Mouse (Mus musculus): Measurements from ENCODE around the gene Alox5. TPM values are rescaled to one million over a fixed set of nuclear protein-coding genes. Genes with fewer than 3 reads are reported as not detected.
A peak's percentile ranks its signal among the peaks of the same experiment; 100 is the strongest.

Gene Alox5
- total RNA-seq, 2 experiments from 2014 or later: 0.77 to 1.0 TPM

DNA sequence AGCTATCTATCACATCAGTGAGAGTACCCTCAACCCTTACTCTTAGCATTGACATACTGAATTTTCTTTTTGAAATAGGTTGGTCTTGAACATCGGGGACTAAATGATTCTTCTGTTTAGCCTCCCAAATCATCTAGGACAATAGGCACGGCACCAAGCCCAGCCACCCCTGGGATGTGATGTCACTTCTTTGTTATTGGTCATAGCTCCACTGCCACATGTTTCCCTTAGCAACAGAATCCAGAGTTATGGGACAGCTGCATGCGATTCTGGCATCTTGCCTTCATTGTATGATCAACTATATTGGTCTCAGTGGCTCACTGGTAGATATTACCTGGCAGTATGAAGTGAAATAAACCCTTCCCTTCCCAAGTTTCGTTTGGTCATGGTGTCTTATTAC lies 20.5 kb downstream of the Alox5 start:
- Histone ChIP-seq H3K4me3 (no peak overlapping the region), H3K27ac (no peak overlapping the region)
- TF ChIP-seq CTCF (conservative IDR thresholded peaks at IDR 0.05): no peak
- no peak for DNase-seq (ENCODE audit: low spot score in 2 of 2)

DNA sequence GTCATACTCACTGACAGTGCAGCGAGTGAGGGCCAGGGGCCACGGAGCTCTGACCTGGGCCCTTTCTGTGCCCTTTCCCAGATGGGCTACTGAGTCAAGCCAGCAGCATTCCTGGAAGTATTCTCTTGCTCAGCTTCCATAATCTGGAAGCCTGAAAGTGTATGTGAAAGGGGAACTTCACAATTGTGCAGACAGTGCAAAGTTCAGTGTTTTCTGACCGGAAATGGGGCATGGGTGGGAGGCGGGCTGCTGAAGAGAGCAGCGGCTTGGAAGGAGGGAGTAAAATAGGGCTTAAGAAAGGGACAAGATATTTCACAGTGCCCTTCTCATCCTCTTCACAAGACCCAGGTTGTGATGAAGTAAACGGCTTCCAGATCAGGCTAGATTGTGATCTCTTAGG lies 21.4 kb downstream of the Alox5 start:
- DNase-seq (ENCODE audit: low spot score in 2 of 2): no peak
- no peak overlapping the region for H3K4me3 ChIP-seq
- no peak overlapping the region for H3K27ac ChIP-seq
- TF ChIP-seq CTCF (conservative IDR thresholded peaks at IDR 0.05): no peak

DNA sequence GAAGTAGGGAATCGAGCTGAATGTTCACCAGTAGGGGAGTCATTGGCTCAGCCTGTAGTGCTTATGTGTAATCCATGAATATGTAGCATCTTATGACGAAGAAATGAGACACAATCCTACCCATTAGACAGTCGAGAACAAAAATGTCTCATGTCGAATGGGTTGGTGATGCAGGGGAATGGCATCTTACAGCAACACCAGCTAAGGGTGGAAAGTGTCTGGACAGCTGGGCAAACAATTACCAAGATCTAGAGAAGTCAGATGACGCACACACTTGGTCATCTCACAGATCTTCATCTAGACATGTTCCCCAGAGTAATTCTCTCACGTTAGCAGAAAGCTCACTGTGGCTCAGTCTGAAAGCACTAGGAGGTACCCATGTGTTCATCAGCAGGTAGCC lies 22.1 kb downstream of the Alox5 start:
- no peak for TF ChIP-seq CTCF (conservative IDR thresholded peaks at IDR 0.05)
- no peak for DNase-seq (ENCODE audit: low spot score in 2 of 2)
- Histone ChIP-seq H3K4me3 (no peak overlapping the region), H3K27ac (no peak overlapping the region)

DNA sequence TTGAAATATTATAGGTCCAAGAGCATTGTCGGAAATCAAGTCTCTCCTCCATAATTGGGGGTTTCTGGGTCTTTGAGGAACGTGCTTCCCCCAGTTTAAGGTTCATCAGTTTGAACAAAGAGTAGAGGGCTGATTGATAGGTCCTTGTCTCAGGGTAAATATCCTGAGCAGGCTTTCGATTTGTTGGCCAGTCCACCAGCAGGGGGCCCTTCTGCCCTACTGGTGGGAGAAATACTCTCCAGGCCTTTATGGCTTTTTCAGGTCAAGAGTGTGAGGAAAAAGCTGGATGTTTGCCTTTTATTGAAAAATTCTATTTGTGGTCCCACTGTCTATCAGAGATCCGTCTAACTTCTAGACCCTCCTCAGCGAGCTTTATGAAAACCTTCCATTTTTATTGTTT lies 32.7 kb downstream of the Alox5 start:
- Histone ChIP-seq H3K4me3 (no peak overlapping the region), H3K27ac (no peak overlapping the region)
- TF ChIP-seq CTCF (conservative IDR thresholded peaks at IDR 0.05): peak; percentile 64
- no peak for DNase-seq (ENCODE audit: low spot score in 2 of 2)

DNA sequence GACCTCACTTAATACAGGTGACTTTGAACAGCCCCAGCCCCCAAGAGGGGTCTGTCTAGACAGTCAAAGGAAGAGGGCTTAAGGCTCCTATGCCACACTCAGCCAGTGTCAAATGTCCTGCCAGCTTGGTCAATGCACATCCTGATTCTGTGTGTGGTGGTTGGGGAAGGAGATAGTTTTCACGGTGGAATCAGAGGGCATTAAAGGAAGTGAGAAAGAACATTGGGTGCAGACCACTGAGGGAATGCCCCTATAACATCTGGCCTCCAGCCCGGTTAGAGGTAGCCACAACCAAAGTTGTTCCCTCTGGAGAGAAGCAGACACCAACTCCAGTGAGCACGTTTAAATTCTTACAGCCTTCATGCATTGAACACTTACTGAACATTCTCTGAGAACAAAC lies 33.4 kb downstream of the Alox5 start:
- Histone ChIP-seq H3K27ac (no peak overlapping the region), H3K4me3 (no peak overlapping the region)
- TF ChIP-seq CTCF (conservative IDR thresholded peaks at IDR 0.05): no peak
- no peak for DNase-seq (ENCODE audit: low spot score in 2 of 2)

DNA sequence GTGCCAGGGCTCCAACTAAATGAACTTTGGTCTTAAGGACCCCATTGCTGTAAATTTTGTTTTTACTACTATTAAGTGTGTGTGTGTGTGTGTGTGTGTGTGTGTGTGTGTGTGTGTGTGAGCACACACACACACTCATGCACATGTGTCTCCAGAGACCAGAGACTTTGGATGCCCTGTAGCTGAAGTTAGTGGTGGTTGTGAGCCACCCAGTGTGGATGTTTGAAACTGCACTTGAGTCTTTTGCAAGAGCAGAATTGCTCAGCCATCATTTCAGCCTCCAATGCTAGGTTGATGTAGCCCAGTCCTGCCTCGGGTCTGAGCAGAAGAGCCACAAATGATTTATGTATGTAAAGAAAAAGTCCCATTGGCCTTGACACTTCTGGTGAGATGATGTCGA lies 37.3 kb downstream of the Alox5 start:
- peak; percentile 81 for TF ChIP-seq CTCF (conservative IDR thresholded peaks at IDR 0.05)
- DNase-seq (ENCODE audit: low spot score in 2 of 2): peak; percentile 38 to 52
- Histone ChIP-seq H3K4me3 (no peak overlapping the region), H3K27ac (no peak overlapping the region)

DNA sequence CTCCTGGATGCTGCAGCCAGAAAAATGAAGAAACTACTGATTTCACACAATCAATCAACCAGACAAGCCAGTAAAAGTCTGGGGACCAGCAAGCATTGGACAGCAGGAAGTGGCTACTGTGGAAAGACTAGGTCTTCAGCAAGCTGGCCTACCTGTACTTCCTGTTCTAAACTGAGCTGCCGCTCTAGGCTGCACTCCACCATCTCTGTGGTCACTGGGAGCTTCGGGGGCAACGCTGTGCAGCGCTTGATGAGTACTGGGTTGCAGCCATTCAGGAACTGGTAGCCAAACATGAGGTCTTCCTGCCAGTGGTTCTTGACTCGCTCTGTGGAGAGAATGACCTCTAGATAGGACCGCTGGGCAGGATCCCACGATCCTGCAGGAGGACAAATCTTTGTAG lies 38.0 kb downstream of the Alox5 start:
- Histone ChIP-seq H3K4me3 (no peak overlapping the region), H3K27ac (no peak overlapping the region)
- no peak for DNase-seq (ENCODE audit: low spot score in 2 of 2)
- TF ChIP-seq CTCF (conservative IDR thresholded peaks at IDR 0.05): no peak

DNA sequence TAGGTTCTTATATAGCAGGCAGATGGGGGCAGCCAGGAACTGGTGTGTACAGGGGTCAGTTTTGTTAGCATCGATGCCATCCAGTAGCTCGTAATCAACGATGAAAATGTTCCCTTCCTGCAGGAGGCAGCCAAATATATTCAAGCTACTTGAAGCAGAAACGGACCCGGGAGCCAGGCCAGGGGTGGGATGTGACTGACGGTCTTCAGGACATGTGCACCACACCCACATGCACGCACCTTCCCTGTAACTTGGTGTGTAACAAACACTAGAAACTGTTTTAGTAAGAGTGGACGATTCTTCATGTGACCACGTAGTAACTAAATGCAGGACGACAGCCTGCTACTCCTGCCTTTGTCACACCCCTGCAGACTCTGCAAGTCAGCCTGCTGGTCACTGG lies 40.7 kb downstream of the Alox5 start:
- Histone ChIP-seq H3K4me3 (no peak overlapping the region), H3K27ac (no peak overlapping the region)
- TF ChIP-seq CTCF (conservative IDR thresholded peaks at IDR 0.05): no peak
- DNase-seq (ENCODE audit: low spot score in 2 of 2): no peak

DNA sequence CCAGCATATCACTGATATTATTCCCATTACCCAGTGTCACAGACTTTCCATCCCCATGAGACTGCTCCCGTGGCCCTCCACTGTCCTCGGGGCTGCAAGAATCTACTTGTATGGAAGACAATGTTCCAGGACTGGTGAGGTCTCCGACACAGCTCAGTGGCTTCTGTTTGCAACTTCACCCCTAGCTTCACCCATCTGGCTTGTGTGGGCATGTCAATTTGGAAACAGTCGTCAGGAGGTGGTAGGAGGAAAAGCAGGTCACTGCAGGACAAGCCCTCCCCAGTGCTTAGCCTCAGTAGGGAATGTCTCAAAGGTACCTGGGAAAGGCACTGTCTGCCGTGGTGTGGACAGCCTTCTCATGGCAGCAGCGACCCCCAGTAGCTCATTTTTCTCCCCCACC lies 41.3 kb downstream of the Alox5 start:
- DNase-seq (ENCODE audit: low spot score in 2 of 2): no peak
- Histone ChIP-seq H3K27ac (no peak overlapping the region), H3K4me3 (no peak overlapping the region)
- TF ChIP-seq CTCF (conservative IDR thresholded peaks at IDR 0.05): no peak

DNA sequence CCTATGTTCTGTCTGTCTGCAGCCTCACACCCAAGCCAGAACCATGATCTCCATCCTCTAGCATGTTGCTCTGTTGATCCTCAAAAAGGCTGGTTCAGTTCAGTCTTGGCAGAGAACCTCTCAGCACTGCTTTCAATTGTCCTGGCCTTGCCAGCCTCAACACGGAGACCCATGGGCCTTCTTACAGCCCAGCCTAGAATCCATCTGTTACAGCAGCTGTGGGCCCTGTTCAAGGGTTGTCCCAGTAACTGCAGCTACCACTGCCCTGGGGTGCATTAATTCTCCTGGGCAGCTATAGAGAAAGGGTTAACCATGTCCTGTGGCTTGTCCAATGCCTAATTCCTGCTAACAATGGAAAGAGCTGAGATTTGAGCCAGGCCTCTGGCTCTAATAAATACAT lies 42.5 kb downstream of the Alox5 start:
- no peak for TF ChIP-seq CTCF (conservative IDR thresholded peaks at IDR 0.05)
- no peak for DNase-seq (ENCODE audit: low spot score in 2 of 2)
- Histone ChIP-seq H3K4me3 (no peak overlapping the region), H3K27ac (no peak overlapping the region)

DNA sequence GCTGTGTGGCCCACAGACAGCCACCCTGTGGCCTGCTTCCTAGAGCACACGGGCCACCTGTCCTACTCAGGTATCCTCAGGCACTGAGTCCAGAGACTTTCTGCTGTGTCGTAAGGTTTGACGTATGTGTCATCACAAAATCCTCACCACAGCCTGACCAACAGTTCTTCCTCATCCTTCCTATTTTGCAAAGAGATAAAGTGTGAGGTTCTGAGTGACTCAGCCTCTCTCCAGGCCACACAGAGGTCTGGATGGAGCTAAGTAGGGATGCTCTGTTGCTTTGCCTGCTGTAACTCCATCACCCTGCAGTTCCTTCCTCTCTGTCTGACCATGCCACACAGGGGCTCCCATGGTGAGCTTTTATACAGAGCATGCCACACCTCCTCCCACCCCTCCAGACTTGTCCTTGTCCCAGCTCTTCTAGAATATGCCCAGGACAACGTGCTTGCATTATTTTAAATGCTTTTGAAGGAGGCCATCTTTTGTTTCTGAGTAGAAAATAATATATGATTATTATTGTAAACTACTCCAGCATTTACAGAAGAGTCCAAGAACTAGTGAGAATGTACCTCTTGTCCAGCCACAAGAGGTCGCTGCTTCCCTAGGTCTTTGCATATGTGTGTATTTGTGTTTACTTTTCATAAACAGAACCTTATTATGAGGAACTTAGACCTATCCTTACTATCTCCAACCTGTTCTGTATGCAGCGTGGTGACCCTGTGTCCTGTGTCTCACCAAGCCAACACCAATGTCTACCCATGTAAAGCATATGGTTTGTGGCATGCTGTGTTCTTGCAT lies 43.3 kb downstream of the Alox5 start:
- TF ChIP-seq CTCF (conservative IDR thresholded peaks at IDR 0.05): peak; percentile 74
- DNase-seq (ENCODE audit: low spot score in 2 of 2): no peak
- Histone ChIP-seq H3K27ac (no peak overlapping the region), H3K4me3 (no peak overlapping the region)

DNA sequence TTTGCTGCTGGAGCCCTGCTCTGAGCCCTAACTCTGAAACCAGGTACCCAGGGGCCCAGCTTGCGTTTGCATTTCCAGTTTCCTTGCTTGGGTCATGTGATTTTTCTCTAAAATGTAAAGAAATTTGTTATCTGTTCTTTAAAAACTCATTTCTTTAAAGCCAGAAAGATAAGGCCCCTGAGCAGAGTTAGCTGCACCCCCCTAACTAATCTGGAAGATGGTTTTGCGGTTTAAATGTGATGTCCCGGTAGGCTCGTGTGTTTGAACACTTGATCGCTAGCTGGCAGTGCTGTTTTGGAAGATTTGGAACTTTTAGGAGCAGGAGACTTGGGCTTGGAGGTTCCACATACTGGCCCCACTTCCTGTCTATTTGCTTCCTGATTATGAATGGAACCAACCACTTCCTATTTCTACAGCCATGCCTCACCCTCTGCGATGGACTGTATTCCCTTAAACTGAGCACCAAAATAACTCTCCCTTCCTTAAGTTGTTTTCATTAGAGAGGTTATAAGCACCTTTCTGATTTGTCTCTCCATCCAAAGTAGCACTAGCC lies 44.9 kb downstream of the Alox5 start:
- no peak for DNase-seq (ENCODE audit: low spot score in 2 of 2)
- TF ChIP-seq CTCF (conservative IDR thresholded peaks at IDR 0.05): no peak
- no peak overlapping the region for H3K27ac ChIP-seq
- no peak overlapping the region for H3K4me3 ChIP-seq

DNA sequence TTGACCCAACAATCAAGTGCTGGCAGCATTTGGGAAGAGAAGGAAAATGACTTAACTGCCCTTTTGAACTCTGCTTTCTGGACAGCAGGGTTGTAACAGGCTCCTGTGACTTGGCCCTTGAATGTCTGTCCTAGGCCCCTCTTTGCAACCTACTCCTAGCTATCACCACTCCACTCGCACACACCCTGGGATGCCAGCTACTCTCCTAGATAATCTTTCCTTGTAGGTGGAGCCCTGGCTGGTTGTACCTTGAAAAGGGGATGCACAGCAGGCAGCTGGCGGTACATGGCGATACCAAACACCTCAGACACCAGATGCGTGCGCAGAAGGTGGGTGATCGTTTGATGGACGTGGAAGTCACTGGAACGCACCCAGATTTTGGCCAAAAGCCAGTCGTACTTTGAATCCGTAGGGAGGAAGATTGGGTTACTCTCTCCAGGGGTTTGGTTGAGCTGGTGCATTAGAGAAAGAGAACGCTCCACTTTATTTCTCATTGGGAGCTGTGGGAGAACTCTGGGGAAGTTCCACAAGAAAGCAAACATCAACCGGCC lies 45.8 kb downstream of the Alox5 start:
- TF ChIP-seq CTCF (conservative IDR thresholded peaks at IDR 0.05): no peak
- Histone ChIP-seq H3K27ac (no peak overlapping the region), H3K4me3 (no peak overlapping the region)
- DNase-seq (ENCODE audit: low spot score in 2 of 2): no peak

All from layer of hippocampus, adult 2 months (tissue).